Mouse (Mus musculus): ENCODE results near the gene Elob. TPM values are rescaled to one million over a fixed set of nuclear protein-coding genes. Genes with fewer than 3 reads are reported as not detected.

Gene Elob
- polyA plus RNA-seq, 1 experiment, result 378 TPM

DNA sequence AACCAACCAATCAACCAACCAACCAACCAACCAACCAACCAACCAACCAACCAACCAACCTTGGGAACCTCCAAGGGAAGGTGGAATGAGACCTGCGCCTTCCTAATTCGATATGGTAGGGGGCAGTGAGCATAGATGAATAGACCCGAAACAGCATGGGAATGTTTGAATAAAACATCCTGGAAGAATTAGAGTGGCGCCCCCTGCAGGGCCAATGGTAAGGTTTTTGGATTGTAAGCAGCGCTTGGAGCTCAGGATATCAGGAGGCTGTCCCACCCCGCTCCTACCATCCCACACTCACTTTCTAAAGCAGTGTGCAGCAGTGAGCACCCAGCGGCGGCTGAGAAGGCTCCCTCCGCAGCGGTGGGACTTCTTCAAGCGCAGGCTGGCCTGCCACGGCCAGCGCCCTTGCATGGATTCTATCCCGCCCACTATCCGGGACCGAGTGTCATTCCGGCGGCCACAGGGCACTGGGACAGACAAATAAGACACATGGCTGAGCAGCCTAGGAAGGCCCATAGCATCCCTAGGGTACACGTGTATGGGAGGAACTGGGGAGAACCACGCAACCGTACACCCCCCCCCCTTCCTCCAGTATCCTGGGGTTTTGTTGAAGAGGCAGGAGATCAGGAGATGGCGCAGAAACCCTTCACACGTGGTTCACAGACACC, 14.3 kb upstream of the Elob start:
- Histone ChIP-seq H3K27ac (replicated peaks; ENCODE audit: low read depth, low read length) (no peak overlapping the region), H3K4me3 (ENCODE audit: insufficient read depth, low read depth, low read length) (no peak overlapping the region), H3K4me1 (ENCODE audit: control insufficient read depth, insufficient read depth, insufficient read length, low read length) (no peaks in the 10 kb centered on the region)

DNA sequence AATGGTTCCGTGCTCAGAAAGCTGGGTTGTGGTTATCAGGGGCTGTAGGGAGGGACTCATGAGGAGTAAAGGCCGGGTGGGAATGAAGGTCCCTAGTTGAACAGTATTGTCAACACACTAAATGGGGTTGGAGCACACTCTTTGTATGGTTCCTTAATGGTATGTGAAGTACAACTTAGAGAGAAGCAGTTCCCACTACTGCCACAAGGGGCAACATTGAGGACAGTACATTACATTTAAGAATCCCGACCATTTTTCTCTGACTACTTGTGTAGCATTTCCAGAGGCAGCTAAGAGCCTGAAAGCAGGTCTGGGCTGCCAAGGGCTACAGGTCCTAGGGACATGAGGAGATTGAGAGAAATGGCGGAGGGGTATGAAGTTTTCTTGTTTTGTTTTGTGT, 12.2 kb upstream of the Elob start:
- no peak overlapping the region for H3K4me3 ChIP-seq (ENCODE audit: insufficient read depth, low read depth, low read length)
- no peaks in the 10 kb centered on the region for H3K4me1 ChIP-seq (ENCODE audit: control insufficient read depth, insufficient read depth, insufficient read length, low read length)
- H3K27ac ChIP-seq (replicated peaks; ENCODE audit: low read depth, low read length), result no peak overlapping the region

DNA sequence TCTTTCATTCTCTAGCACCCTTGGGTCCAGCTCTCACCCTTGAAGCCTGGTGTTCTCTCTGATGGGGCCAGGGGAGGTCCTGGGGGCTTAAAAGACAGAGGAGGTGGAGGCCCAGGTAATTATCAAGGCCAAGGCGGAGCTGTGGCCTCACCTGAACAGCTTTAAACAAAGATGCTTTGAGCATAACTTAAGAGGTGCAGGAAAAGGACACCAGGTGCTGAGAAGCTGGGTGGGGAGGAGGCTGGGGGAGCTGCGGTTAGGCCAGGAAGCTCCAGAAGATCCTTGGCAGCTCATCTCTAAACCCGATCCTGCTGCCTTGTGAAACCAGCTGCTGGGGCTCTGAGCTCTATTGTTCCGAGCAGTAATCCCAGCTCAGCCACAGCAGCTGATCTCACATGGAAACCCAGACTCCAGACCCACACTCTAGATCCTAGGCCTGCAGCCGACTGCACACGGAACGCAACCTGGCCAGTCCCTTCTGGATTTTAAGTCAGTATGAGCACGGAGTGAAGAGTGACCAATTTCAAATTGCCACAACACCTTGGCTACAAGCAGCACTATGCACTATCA, 7.2 kb upstream of the Elob start, which contains the start of gene Prss33:
TSS of gene Prss33 (minus strand) at position 51 of the 570 bp plus-strand sequence.
- no peak within 1 kb of the TSS for H3K4me3 ChIP-seq (ENCODE audit: insufficient read depth, low read depth, low read length)
- H3K27ac ChIP-seq (replicated peaks; ENCODE audit: low read depth, low read length), result no peak within 1 kb of the TSS
- no peaks in the 10 kb centered on the region for H3K4me1 ChIP-seq (ENCODE audit: control insufficient read depth, insufficient read depth, insufficient read length, low read length)

DNA sequence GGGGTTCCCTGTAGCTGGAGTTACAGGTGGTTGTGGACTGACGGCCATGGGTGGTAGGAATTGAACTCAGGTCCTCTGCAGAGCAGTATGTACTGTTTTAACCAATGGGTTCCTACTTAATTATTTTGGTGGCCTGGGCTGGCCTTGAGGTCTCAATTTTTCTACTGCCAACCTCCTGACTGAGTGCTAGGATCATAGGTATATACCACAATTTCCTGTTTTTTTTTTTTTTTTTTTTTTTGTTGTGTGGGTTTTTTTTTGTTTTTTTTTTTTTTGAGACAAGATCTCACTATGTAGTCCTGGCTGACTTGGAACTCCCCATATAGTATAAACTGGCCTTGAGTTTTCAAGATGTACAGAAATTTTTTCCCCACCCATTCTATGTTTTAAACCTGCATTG, 2.3 kb upstream of the Elob start:
- Histone ChIP-seq H3K27ac (replicated peaks; ENCODE audit: low read depth, low read length) (no peak overlapping the region), H3K4me1 (ENCODE audit: control insufficient read depth, insufficient read depth, insufficient read length, low read length) (peaks cover 4% of the 10 kb centered on the region; the same call in 1 of the 2 replicates), H3K4me3 (ENCODE audit: insufficient read depth, low read depth, low read length) (no peak overlapping the region)

DNA sequence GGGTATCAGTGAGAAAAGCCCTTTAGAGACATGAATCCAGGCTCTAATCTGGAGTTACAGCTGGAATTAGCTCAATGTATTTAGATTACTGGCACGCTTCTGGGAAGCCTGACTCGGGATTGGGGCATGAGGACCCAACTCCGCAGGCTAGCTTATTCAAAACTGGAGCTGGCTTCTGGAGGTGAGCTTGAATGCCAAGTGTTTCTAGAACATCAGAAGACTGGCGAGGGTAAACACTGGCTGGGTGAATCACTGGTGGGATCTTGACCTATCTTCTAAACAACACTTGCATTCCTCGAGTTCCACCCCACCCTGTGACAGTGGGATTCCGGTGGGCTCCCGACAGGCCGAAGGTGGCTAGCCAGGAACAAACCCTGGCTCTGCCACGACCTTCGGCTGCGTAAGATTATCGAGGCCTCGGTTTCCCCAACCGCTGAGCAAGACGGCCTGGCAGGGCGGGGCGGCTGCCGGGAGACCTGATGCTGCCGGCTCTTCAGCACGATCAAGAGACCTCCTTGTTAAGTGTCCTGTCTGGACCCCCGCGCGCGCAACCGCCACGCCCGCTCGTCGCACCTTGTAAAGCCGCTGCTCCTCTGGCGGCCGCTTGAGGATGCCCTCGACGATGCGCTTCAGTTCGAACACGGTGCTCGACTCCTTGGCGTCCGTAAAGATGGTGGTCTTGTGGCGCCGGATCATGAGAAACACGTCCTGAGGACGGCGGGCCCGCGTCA, 500 bp downstream of the Elob start:
- Histone ChIP-seq H3K4me3 (ENCODE audit: insufficient read depth, low read depth, low read length) (peak overlapping the region; percentile 97), H3K4me1 (ENCODE audit: control insufficient read depth, insufficient read depth, insufficient read length, low read length) (peaks cover 4% of the 10 kb centered on the region; the same call in 1 of the 2 replicates), H3K27ac (replicated peaks; ENCODE audit: low read depth, low read length) (peak overlapping the region; percentile 23; the same call in 1 of the 2 replicates)

DNA sequence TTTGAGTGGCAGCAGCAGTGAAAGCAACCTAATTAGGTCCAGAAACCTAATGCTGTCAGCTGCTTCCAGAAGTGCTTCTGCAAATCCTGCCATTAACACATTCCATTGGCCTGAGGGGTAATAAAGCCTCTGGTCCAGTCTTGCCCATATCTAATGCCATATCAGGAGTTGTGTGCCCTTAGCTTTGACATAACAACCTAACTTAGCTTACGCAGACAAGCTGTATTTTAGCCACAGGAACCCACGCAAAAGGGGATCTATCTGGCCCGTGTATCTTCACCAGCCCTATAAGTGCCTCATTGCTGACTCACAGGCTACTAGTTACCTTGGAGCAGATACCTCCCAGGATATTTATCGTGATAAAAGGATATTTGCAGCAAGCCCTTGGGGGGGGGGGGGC, 3.3 kb downstream of the Elob start:
- Histone ChIP-seq H3K4me3 (ENCODE audit: insufficient read depth, low read depth, low read length) (no peak overlapping the region), H3K27ac (replicated peaks; ENCODE audit: low read depth, low read length) (no peak overlapping the region), H3K4me1 (ENCODE audit: control insufficient read depth, insufficient read depth, insufficient read length, low read length) (peaks cover 4% of the 10 kb centered on the region; the same call in 1 of the 2 replicates)

DNA sequence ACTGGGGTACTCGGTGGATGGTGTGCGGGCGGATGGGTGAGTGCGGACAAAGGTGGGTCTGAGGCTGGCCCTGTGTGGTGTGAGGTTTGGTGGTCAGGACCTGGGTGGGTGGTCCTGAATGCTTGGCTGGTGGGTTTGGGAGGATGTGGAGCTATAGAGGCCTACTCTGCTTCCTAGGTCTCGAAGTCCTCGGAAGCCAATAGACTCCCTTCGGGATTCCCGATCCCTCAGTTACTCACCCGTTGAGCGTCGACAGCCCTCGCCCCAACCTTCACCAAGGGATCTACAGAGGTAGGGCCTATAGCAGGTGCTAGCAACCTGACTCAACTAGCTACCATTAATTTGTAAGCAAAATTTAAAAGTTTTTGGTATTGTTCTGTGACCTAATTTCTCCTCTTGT, 5.3 kb downstream of the Elob start:
- peaks cover 4% of the 10 kb centered on the region; the same call in 1 of the 2 replicates for H3K4me1 ChIP-seq (ENCODE audit: control insufficient read depth, insufficient read depth, insufficient read length, low read length)
- no peak overlapping the region for H3K4me3 ChIP-seq (ENCODE audit: insufficient read depth, low read depth, low read length)
- H3K27ac ChIP-seq (replicated peaks; ENCODE audit: low read depth, low read length), result no peak overlapping the region

DNA sequence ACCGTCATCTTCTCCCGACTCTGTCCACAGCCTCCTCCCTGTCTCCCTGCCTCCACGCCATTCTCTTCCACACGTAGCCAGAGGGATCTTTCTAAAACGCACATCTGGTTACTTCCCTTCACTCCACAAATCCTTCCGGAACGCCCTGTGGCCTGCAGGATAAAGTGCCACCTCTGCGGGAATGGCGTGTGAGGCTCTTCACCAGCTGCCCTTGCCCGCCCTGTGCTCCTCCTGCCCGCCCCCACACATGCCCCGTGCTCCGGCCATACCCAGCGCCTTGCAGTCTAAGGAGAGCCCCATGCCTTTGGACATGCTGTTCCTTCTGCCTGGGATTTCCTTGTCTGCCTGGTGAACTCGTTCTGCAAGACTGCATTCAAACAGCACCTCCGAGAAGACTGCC, 5.9 kb downstream of the Elob start:
- Histone ChIP-seq H3K27ac (replicated peaks; ENCODE audit: low read depth, low read length) (no peak overlapping the region), H3K4me1 (ENCODE audit: control insufficient read depth, insufficient read depth, insufficient read length, low read length) (peaks cover 4% of the 10 kb centered on the region; the same call in 1 of the 2 replicates), H3K4me3 (ENCODE audit: insufficient read depth, low read depth, low read length) (no peak overlapping the region)

DNA sequence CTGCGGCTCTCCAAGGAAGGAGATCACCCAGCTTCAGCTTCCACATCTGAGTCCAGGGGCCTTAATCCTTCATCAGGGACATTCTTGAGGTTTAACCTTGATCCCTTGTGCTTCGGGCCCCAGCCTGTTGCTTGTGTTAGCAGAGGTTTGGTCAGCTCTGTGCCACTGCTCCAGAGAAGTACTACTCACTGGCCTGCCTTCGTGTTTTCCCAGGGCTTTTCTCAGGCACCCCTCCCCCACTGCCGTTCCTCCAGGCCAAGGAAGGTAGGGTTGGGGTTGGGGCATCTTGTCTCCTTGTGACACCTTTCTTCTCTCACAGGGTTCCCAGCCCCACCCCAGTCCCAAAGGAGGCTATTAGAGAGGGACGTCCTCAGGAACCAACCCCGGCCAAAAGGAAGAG, 6.8 kb downstream of the Elob start:
- Histone ChIP-seq H3K4me1 (ENCODE audit: control insufficient read depth, insufficient read depth, insufficient read length, low read length) (no peaks in the 10 kb centered on the region), H3K4me3 (ENCODE audit: insufficient read depth, low read depth, low read length) (no peak overlapping the region), H3K27ac (replicated peaks; ENCODE audit: low read depth, low read length) (no peak overlapping the region)

DNA sequence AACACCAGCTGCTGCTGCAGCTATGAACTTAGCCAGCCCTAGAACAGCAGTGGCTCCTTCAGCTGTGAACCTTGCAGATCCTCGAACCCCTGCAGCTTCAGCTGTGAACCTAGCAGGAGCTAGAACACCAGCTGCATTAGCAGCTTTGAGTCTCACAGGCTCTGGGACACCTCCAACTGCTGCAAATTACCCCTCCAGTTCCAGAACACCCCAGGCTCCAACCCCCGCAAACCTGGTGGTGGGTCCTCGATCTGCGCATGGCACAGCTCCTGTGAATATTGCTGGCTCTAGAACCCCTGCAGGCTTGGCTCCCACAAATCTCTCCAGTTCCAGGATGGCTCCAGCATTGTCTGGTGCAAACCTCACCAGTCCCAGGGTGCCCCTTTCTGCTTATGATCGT, 8.2 kb downstream of the Elob start:
- no peak overlapping the region for H3K4me3 ChIP-seq (ENCODE audit: insufficient read depth, low read depth, low read length)
- H3K4me1 ChIP-seq (ENCODE audit: control insufficient read depth, insufficient read depth, insufficient read length, low read length), result no peaks in the 10 kb centered on the region
- no peak overlapping the region for H3K27ac ChIP-seq (replicated peaks; ENCODE audit: low read depth, low read length)

DNA sequence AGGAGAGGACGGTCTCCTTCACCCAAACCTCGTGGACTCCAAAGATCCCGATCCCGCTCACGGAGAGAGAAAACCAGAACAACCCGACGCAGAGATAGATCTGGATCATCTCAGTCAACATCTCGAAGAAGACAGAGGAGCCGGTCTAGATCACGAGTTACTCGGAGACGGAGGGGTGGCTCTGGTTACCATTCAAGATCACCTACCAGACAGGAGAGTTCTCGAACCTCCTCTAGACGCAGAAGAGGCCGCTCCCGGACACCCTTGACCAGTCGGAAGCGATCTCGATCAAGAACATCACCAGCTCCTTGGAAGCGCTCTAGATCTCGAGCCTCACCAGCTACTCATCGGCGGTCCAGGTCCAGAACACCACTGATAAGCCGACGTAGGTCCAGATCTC, 9.7 kb downstream of the Elob start:
- H3K4me1 ChIP-seq (ENCODE audit: control insufficient read depth, insufficient read depth, insufficient read length, low read length), result no peaks in the 10 kb centered on the region
- no peak overlapping the region for H3K27ac ChIP-seq (replicated peaks; ENCODE audit: low read depth, low read length)
- H3K4me3 ChIP-seq (ENCODE audit: insufficient read depth, low read depth, low read length), result no peak overlapping the region

DNA sequence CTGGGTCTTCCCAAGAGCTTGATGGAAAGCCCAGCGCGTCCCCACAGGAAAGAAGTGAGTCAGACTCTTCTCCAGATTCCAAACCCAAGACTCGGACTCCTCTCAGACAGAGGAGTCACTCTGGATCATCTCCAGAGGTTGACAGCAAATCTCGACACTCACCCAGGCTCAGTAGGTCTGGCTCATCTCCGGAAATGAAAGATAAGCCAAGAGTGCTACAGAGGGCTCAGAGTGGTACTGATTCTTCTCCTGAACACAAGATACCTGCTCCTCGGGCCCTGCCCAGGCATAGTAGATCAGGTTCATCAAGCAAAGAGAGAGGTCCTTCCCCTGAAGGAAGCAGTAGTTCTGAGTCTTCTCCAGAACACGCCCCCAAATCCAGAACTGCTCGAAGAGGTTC, 10.4 kb downstream of the Elob start:
- Histone ChIP-seq H3K4me3 (ENCODE audit: insufficient read depth, low read depth, low read length) (no peak overlapping the region), H3K4me1 (ENCODE audit: control insufficient read depth, insufficient read depth, insufficient read length, low read length) (no peaks in the 10 kb centered on the region), H3K27ac (replicated peaks; ENCODE audit: low read depth, low read length) (no peak overlapping the region)

DNA sequence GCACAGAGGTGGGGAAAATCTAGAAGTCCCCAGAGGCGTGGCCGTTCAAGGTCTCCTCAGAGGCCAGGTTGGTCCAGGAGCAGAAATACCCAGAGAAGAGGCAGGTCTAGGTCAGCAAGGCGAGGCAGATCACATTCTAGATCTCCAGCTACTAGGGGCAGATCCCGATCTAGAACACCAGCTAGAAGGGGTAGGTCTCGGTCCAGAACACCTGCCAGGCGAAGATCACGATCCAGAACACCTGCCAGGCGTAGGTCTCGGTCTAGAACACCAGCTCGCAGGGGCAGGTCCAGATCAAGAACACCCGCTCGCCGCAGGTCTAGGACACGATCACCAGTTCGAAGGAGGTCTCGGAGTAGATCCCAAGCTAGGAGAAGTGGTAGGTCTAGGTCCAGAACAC, 13.3 kb downstream of the Elob start:
- Histone ChIP-seq H3K4me1 (ENCODE audit: control insufficient read depth, insufficient read depth, insufficient read length, low read length) (no peaks in the 10 kb centered on the region), H3K27ac (replicated peaks; ENCODE audit: low read depth, low read length) (no peak overlapping the region), H3K4me3 (ENCODE audit: insufficient read depth, low read depth, low read length) (no peak overlapping the region)

DNA sequence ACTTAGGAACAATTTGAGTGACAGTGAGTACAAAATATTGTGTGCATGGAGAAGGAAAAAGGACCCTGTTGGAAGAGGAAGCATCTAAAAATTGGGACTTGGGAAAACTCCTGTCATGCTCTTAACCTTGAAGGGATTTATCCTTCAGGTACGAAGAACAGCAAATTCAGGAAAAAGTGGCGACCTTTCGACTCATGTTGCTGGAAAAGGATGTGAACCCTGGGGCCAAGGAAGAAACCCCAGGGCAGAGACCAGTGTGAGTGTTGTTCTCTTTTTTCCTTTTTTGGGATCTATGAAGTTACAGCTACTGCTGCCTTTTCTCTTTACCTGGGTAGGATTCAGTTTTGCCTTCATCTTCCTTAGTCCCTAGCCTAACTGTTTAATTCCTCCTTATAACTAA, 21.0 kb downstream of the Elob start:
- H3K27ac ChIP-seq (replicated peaks; ENCODE audit: low read depth, low read length), result no peak overlapping the region
- no peaks in the 10 kb centered on the region; the same call in 1 of the 2 replicates for H3K4me1 ChIP-seq (ENCODE audit: control insufficient read depth, insufficient read depth, insufficient read length, low read length)
- no peak overlapping the region for H3K4me3 ChIP-seq (ENCODE audit: insufficient read depth, low read depth, low read length)

DNA sequence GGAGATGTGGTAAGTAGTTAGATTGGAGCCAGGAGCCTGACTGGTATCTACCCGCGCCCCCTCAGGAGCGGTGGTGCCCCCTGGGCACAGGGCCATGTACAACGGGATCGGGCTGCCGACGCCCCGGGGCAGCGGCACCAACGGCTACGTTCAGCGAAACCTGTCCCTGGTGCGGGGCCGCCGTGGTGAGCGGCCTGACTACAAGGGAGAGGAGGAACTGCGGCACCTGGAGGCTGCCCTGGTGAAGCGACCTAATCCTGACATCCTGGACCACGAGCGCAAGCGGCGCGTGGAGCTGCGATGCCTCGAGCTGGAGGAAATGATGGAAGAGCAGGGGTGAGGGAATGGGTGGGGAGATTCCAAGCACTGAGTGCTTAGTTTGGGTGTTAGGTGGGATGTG, 22.1 kb downstream of the Elob start:
- H3K27ac ChIP-seq (replicated peaks; ENCODE audit: low read depth, low read length), result no peak overlapping the region
- H3K4me3 ChIP-seq (ENCODE audit: insufficient read depth, low read depth, low read length), result peak overlapping the region; percentile 34
- H3K4me1 ChIP-seq (ENCODE audit: control insufficient read depth, insufficient read depth, insufficient read length, low read length), result no peaks in the 10 kb centered on the region; the same call in 1 of the 2 replicates
